Mouse (Mus musculus) ZHBTc4 (cell line): ENCODE measurements around the gene Ifih1.

Experiments used
- DNase-seq: peaks from one replicate; pipeline ENCODE4 v3.0.0-alpha.2; 2011; ENCODE audit warnings: low read depth, low spot score

Gene Ifih1

GRCm38 (mm10) chr2:62639869-62640268, 6.2 kb downstream of the Ifih1 start:
- DNase-seq = no peak

GRCm38 (mm10) chr2:62630446-62630845, 15.6 kb downstream of the Ifih1 start:
- DNase-seq = peak; percentile 53

GRCm38 (mm10) chr2:62628356-62628755, 17.7 kb downstream of the Ifih1 start:
- DNase-seq = no peak

- DNase-seq = peak; percentile 18
These were observed 18.3 kb downstream of the Ifih1 start for GRCm38 (mm10) chr2:62627728-62628127.

- no peak for DNase-seq
These were observed 23.0 kb downstream of the Ifih1 start for GRCm38 (mm10) chr2:62623024-62623441.

GRCm38 (mm10) chr2:62619679-62620078, 26.4 kb downstream of the Ifih1 start:
- no peak for DNase-seq

- DNase-seq = no peak
These were observed 27.1 kb downstream of the Ifih1 start for GRCm38 (mm10) chr2:62618934-62619341.

GRCm38 (mm10) chr2:62613133-62613532, 32.9 kb downstream of the Ifih1 start:
- DNase-seq = no peak

GRCm38 (mm10) chr2:62606205-62606604, 39.9 kb downstream of the Ifih1 start:
- no peak for DNase-seq

GRCm38 (mm10) chr2:62603530-62603929, 42.5 kb downstream of the Ifih1 start:
- no peak for DNase-seq

- no peak for DNase-seq
These were observed 49.5 kb downstream of the Ifih1 start for GRCm38 (mm10) chr2:62596586-62596985.

- DNase-seq = no peak
These were observed 51.6 kb downstream of the Ifih1 start for GRCm38 (mm10) chr2:62594491-62594890.

- no peak for DNase-seq
These were observed 54.5 kb downstream of the Ifih1 start for GRCm38 (mm10) chr2:62591555-62591954.

GRCm38 (mm10) chr2:62589333-62589732, 56.7 kb downstream of the Ifih1 start:
- no peak for DNase-seq

GRCm38 (mm10) chr2:62585769-62586168, 60.3 kb downstream of the Ifih1 start:
- no peak for DNase-seq

GRCm38 (mm10) chr2:62574962-62575361, 71.1 kb downstream of the Ifih1 start:
- DNase-seq = no peak

- DNase-seq = no peak
These were observed 71.8 kb downstream of the Ifih1 start for GRCm38 (mm10) chr2:62574250-62574649.

- DNase-seq = no peak
These were observed 72.3 kb downstream of the Ifih1 start, which contains the start of gene Fap for GRCm38 (mm10) chr2:62573753-62574159. TSS of gene Fap (minus strand) at chr2:62574075.

- DNase-seq = no peak
These were observed 72.8 kb downstream of the Ifih1 start for GRCm38 (mm10) chr2:62573099-62573752.

GRCm38 (mm10) chr2:62564687-62565086, 81.4 kb downstream of the Ifih1 start:
- no peak for DNase-seq

GRCm38 (mm10) chr2:62562661-62563485, 83.2 kb downstream of the Ifih1 start:
- DNase-seq = no peak

- peak; percentile 36 for DNase-seq
These were observed 88.6 kb downstream of the Ifih1 start for GRCm38 (mm10) chr2:62557417-62557816.

- no peak for DNase-seq
These were observed 89.7 kb downstream of the Ifih1 start for GRCm38 (mm10) chr2:62556349-62556748.
